Mouse (Mus musculus): ENCODE data around the gene Nfia.

DNA sequence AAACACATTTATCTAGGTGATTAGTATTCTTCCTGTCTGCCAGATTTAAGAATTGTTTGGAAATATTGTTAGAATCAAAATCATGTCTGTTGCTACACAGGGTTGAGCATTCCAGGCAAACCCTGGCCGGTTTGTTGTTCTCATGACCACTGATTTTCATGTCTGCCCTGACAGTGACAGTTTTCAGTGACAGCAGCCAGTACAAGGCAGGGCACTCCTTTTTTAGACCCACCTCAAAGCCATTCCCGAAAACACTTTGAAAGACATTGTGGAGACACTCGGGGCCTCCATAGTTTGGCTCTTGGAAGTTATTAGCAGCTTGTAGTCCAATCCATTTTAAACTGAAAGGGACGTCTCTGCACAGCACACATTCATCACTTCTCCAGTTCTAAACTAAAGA, 41.5 kb downstream of the Nfia start:
- TF ChIP-seq CTCF (IDR thresholded peaks at IDR 0.05; ENCODE audit: borderline replicate concordance, insufficient read depth, low read length) (no peak), POLR2A (IDR thresholded peaks at IDR 0.05; ENCODE audit: low read depth, low read length) (no peak)

Measured in embryonic fibroblast, embryonic 13.5 days (primary cell).